Mouse (Mus musculus) R1 (cell line): Measurements from ENCODE around the gene Rapgef2.
A peak's percentile ranks its signal among the peaks of the same experiment; 100 is the strongest.

ENCODE experiments used
- DNase-seq: peaks from one replicate; pipeline ENCODE4 v3.0.0-alpha.2; 2018; ENCODE audit warnings: low read depth, low spot score

The Rapgef2 gene

DNA sequence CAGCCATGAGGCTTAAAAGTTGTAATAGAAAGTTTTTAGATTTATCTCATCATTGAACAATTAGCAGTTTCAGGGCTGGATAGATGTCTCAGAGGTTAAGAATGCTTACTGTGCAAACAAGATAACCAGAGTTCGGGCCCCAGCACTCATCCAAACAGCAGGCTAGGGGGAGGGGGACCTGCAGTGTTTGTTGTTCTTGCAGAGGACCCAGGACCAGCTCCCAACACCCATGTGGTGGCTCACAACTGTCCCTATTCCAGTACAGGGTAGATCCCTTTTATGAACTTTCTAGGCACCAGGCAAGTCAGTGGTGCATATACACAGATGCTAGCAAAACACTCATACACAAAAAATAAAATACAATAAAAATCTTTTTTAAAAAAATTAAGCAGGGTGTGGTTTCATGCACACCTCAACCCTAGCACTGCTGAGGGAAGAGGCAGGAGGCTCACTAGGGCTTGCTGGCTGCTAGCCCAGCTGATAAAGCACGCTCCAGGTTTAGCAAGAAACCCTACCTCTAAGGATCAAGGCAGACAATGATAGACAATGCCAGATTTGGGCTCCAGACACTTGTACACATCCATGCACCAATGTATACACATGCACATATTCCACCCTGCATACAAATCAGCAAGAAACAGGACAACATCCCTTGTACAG, 118.0 kb downstream of the Rapgef2 start:
- no peak for DNase-seq

DNA sequence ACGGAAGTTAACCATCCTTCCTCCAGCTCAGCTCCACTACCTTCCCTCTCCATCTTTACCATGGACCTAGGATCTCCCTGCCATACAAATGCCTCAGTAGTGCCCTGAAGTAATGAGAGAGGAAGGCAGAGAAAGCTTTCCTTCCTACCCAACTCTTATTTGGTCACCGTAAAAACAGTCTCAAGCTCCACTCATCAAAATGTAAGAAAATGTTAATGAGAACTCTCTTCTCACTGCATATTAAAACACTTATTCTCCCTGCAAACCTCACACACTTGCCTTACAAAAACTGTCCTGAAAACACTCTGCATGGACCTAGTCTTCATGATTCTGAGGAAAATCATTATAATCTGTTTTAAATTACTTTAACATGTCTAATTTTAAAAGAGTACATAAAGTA, 118.7 kb downstream of the Rapgef2 start:
- no peak for DNase-seq

DNA sequence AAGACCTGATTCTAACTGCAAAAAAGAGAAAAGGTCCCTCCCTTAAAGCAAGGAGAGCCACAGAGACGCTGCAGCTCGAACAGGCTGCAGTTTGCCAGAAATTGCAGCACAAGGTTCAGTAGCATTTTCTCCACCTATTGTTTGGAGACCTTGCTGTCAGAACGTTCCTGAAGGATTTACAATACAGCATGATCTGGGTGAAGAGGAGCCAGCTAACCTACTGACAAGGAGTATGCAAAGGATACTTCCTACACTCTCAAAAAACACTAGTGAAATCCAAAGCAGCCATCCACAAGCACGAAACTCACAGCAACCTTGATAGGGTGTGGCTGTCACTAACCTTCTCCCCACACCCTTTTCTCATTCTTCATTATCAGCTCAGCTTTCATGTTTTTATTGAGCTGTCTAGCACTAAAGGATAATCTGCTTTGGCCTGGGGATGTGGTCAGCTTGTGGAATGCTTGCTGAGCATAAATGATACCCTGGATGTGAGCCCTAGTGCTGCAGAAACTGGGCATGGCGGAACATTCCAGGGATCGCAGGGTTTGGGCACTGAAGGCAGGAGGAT, 124.4 kb downstream of the Rapgef2 start:
- DNase-seq = no peak

DNA sequence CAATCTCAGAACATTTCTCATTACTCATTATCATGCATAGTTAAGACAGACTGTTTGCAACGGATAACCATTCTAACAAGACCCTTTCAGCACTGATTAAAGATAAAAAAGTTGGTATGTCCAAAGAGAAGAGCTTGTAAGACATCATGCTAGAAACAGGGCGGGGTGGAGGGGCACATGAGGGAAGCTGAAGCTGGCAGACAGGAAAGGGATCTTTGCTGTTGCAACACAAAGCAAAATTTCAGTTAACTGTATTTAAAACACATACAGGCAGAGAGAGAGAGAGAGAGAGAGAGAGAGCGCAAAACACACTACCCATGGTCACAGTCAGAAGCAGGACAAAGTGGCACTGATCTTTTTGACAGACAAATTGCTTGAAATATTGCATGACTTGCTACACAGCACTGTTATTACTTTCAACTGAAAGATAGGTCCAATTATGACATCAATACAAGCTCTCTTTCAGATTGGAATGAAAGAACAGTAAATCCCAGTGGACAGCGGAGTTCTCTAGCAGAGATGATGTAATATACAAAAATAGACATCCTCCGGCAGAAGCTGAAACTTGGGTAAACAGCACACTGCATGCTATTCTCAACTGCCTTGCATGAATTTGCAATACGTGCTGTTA, 125.1 kb downstream of the Rapgef2 start:
- no peak for DNase-seq

DNA sequence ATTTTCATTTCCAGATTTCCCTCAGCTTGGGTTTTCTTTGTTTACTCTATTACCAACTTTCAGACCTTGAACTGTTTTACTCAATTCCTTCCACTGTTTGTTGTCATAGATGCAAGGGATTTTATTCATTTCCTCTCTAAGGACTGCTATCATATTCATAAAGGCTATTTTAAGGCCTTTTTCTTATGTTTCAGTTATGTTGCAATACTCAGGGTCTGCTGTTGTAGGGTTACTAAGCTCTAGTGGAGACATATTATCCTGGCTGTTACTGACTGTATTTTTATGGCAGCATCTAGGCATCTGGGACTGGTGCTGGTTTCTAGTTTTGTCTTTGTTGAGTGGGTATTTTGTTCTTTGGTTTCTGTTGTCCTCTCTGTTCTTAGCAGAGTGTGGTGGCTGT, 128.1 kb downstream of the Rapgef2 start:
- no peak for DNase-seq

DNA sequence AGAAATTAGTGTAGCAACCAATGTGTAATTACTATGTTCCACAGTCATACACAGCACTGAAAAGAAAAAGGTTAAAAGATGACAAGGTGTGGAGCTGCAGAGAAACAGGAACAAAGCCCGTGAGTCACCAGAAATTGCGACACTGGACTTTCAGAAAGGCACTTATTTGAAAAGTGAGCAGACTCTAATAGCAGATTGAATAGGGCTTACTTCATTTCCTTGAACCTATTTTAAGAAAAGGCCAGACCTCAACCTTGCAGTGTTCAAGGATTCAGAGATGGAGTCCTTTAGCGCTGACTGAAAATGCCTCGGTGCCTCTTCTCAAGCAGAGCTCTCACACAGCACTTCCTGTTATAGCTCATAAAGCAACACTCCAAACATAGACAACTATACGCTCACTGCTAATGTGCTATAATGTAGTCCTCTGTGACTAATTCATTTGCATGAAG, 133.3 kb downstream of the Rapgef2 start:
- no peak for DNase-seq

DNA sequence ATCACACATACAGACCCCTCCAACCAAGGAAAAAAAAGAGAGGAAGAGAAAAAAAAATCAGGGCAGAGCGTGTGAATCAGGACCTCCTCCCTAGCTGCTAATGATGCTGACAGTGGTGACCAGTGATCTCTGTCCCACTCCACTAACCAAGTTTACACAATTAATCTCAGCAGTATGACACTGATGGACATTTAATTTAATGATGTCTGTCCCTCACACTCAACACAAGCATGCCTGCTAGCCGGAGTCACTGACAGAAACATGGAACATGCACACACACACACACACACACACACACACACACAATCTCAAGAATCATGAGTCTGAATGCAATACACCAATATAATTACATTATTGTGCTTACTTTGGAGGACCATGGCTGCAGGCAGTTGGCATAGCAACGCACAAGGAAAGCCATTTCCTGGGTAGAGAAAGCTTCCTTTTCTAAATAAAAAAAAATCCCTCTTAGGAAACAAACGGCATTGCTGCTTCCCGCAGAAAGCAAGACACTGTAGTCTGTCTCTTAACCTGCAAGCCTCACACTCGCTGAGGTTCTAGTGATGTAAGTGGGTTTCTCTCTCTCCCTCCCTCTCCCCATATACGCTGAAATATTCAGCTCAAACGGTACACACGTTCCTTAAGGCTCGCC, 140.8 kb downstream of the Rapgef2 start:
- DNase-seq = no peak

DNA sequence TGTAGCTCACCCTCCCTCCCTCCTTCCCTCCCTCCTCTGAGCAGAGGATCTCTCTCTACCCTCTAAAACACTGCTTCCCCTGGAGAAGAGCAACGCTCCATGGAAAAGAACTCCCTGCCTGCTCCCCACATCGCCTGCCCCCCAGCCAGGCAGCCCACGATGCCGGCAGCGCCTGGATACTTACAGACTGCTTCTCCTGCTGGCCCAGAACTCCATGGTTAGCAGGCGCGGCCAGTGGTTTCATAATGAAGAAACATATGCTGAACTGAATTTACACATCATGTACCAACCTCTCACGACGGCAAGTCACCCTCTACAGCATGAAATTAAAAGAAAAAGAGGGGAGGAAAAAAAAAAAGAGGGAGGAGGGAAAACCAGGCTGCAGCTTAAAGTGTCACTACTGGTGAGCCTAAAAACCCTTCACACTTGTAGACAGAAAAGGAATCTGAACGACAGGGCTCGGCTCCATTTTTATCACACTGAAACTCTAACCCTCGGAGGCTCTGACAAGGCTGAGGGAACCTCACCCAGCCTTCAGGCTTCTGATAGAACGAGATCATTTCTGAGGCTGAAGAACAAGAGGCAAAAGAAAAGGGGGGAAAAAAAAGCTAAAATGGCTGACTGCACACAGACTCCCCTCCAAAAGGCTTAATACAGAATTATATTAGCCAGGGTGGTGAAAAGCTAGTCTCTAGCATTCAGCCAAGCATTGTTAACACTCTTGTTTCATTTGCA, 141.5 kb downstream of the Rapgef2 start:
- peak; percentile 13 for DNase-seq

DNA sequence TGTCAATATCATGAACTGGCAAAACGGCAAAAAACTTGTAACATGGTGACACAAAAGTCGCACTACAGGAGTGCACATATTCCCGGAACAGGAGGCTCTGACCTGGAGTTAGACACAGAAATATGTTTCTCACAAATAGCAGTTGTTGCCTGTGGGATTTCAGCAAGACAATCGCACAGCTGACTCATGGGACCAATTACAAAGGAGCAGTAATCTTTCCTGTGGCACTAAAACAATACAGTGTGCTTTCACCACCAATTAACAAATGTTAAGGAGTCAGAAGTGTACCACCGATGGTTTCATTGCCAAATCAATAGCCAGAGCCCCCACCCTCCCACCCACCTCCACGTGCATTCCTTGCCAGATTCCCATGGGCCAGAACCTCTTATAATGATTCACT, 142.2 kb downstream of the Rapgef2 start:
- peak; percentile 25 for DNase-seq

DNA sequence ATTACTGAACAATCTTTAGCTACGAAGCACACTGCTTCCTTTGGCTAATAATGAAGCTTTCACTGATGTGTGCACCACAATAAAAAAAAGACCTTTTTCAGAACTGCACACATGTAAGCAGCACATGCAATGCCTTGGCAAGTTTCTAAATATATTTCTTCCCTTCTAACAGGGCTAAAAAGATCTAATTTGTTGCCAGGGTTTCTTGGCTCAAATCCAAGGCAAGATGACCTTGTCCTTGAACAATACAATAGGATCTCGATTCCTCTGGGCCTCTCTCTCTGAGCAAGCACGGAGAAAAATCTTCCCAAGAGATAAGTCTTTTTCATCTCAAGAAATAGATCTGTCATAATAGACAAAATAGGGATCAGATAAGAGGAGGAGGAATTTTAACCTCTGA, 147.1 kb downstream of the Rapgef2 start:
- DNase-seq = peak; percentile 43

DNA sequence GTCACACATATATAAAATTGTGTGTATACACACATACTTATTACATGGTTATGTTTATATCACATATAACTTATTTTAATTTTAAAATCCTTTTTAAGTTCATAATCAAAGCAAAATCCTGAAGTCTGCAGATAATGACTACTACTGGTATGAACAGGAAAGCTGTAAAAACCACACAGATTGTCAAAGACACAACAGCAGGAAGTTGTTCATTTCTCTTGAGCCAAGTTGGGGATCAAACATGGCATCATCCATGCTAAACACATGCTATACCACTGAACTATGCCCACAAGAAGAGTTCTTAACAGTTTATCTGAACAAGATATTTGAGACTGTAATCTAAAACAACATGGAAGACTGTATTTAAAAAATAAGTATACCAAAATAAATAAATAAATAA, 147.7 kb downstream of the Rapgef2 start:
- no peak for DNase-seq

DNA sequence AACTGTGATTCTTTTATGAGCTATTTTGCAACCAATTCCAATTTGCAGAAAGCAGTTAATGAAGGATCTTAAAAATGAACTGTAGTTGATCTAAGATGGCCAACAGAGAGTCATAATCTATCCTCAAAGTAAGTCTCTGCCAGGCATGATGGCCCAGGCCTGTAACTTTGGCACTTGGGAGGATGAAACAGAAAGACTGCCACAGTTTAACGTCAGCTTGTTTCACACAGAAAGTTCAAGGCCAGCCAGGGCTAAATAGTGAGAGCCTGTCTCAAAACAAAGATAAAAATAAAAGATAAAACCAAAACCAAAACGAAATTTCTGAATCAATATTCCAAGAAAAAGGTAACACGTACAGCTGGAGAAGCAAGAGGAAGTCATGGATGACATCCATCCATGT, 155.3 kb downstream of the Rapgef2 start:
- DNase-seq = no peak

DNA sequence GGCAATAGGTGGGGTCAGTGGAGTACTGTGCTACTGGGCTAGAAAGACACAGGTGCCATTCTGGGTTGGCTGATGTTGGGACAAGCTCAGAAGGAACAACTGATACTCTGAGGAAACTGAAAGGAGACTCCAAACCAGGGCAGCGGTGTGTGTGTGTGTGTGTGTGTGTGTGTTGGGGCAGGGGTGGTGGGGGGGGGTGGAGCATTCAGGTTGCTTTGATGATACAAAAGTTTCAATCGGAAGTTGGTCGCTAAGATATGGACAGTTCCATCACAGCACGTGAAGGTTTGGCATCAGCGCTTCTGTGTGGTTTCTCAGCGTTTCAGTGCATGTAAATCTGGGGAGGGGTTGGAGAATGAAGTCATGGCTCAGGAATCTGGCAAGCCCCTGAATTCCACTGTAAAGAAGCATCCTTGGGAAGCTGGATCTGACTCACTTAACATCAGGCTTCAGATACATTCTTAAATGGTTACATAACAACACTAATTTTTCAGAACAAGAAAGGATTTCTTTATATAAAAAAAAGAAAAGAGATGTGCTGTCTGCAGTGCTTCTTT, 157.2 kb downstream of the Rapgef2 start:
- DNase-seq = peak; percentile 84

DNA sequence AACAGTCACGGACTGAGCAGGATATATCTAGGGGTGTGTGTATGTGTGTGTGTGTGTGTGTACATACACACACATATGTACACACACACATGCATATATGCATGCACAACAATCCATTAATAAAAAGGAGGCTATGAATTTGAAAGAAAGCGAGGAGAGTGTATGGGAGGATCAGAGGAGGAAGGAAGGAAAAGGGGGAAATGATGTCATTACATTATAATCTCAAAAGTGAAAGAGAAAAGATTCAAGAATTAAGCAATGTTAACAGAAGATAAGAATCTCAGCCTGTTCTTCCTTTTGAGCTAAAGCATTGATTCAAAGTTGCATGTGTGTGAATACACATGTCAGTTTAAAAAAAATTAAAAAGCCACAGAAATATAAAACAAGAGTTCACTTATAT, 158.5 kb downstream of the Rapgef2 start:
- DNase-seq = no peak

DNA sequence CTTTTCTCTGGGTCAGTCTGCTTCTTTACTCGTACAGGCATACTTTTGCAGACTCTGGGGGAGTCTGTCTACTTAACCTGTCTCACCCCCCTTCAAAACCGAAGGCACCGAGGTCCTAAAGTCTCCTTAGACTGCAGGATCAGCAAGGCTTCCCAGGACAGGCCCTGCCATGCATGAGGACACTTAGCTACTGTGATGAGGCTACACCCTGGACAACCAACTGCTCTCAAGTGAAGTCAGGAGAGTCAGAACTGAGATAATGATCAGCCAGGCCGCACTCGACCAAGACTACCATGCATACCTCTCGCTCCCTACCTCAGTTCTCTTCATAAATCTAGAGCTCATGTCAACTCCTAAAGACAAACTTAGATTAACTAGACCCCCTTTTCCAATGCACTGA, 159.5 kb downstream of the Rapgef2 start:
- no peak for DNase-seq

DNA sequence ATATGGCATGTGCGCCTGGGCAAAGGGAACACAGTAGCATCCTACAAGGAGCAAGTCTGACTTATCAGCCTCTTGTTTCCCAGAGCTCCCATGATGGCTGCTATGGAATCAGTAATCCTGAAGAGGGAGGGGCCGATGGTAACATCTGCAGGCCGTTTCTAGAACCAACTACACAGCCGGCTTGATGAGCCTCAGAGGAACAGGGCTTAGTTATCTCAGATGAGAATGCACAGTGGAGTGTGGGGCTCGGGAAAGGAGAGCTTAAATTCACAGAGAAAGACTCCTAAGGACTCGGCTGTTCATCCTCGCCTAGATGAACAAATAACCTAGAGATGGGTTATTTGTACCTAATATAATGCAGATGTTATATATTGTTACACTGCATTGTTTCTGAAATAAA, 164.9 kb downstream of the Rapgef2 start:
- DNase-seq = no peak

DNA sequence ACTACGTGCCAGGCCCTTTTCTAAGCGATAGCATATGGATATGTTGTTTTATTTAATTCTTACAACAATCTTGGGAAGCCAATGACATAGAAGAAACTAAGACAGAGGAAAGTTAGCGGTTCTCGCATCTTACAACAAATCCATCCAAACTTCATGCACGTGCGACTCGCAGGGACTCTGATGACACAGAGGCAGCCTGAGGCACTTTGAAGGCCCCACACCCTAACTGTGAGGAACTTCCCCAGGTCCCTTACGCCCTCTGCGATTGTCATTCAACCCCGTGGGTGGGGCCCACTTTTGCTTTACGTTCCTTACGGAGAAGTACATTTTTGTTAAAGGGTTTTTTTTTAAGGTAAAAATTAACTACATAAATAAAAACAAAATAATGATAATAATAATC, 166.3 kb downstream of the Rapgef2 start:
- peak; percentile 20 for DNase-seq

DNA sequence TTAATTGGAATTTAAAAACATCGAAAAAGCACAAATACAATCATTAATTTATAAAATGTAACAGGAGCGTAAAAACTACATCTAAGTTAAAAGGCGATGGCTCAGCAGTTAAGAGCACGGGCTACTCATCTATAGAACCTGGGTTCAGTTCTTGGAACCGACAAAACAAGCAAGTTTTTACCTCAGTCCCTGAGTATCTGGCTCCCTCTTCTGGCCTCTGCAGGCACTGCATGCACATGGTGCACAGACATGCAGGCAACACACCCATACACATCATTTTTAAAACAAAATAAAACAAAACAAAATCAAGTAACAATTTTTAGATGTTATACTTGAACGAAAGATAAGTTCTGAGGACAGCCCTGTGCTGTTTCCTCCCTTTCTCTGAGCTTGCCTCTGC, 176.2 kb downstream of the Rapgef2 start:
- peak; percentile 36 for DNase-seq

DNA sequence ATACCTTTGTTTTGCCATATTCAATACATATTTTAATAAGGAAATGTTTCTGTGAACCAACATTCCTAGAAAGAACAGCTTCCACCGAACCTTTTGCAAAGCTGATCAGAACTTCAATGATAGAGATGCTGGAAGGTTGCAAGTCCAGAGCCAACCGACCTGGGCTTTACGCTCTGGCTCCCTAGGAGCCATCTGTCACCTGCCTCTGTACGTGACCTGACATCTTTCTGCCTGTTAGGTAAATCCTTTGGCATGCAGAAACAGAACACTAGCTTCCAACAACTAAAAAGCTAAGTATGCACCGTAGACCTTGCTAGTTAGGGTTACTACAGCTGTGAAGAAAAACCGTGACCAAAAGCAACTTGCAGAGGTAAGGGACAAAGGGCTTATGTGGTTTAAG, 178.1 kb downstream of the Rapgef2 start:
- DNase-seq = no peak

DNA sequence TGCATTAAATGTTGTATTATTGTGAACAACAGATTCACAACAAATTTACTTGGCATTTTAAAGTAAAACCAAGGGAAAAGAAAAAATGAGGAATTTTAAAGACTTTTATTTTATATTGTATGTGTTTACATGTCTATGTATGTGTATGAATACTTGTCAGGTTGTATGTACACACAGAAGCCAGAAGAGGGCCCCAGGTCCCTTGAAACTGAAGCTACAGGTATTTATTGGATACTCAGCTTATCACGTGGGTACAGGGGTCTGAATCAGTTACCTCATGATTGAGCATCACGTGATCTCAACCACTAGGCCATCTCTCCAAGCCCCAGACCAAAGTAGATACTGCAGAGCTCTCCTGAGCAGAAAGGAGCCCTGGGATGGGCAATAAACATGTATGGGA, 180.0 kb downstream of the Rapgef2 start:
- peak; percentile 83 for DNase-seq

DNA sequence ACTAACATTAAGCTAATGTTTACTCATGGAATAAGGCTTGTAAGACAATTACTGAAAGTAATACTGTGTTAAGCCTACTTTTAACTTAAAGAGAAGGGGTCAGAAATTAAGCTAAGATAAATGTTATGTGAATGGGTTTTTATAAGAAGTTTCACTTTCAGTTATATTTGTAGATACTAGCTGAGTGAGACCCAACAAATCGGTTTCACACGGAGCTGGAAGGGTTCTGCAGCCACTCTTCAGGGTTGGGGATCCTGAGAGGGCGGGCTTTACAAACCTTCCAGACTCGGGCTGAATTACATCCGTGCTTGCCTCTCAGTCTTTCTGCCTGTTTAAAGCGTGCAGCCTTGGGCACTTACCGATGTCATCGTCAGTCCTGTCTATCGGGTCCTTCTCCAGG, 182.7 kb downstream of the Rapgef2 start:
- DNase-seq = no peak

DNA sequence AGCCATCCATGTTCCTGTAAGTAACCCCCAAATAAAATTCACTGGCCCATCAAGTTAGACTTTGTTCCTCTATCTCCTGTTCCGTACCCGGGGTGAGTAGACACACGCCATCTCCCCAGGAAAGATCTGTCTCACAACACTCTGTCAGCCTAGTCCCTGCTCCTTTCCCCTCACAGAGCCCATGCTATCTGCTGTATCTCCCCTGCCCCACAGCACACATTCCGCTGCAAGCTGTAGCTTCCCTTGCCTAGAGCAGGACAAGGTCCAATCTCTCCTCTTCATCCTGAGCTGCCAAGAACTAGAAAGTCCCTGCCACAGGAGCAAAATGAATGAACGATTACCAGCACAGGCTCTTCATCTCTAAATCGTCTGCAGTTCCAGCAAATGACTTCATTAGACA, 184.6 kb downstream of the Rapgef2 start:
- DNase-seq = no peak
